Mouse (Mus musculus): ENCODE data around the gene Misp. TPM values are rescaled to one million over a fixed set of nuclear protein-coding genes. Genes with fewer than 3 reads are reported as not detected.
A peak's percentile ranks its signal among the peaks of the same experiment; 100 is the strongest.

Gene Misp
- total and polyA plus RNA-seq, 2 experiments = 0.18 to 0.51 TPM

DNA sequence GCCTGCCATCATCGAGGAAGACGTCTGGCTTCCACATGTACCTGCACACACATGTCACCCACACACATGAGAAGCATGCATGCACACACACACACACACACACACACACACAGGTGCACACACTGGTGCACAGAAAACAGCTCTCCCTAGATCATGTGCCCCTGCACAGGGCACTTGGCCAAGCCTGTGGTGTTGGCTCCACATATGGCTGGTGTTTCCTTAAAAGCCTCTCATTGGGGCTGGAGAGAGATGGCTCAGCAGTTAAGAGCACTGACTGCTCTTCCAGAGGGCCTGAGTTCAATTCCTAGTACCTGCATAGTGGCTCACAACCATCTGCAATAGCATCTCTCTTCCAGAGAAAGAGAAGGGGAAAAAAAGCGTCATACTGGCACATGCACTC is 10.8 kb downstream of the Misp start:
- 89% methylated on average over 3 of the region's 3 CpGs for WGBS
- no peaks in the 10 kb centered on the region for H3K4me1 ChIP-seq (ENCODE audit: control insufficient read depth, insufficient read depth, low read length)
- no peaks in the 10 kb centered on the region for H3K79me2 ChIP-seq (ENCODE audit: control insufficient read depth, insufficient read depth, low read length)
- TF ChIP-seq POLR2A (IDR thresholded peaks at IDR 0.05; ENCODE audit: extremely low read depth, insufficient read depth, low read length) (no peak), CTCF (IDR thresholded peaks at IDR 0.05; ENCODE audit: low read depth, low read length) (no peak)
- no peak for DNase-seq (ENCODE audit: extremely low read depth, low read depth, low spot score)
- no peak overlapping the region for H3K9ac ChIP-seq (ENCODE audit: low read depth, low read length)
- H3K4me3 ChIP-seq (ENCODE audit: insufficient read depth, low read depth, low read length) = no peak overlapping the region
- H3K27ac ChIP-seq (replicated peaks; ENCODE audit: insufficient read depth, low read depth, low read length) = no peak overlapping the region
- no peaks in the 10 kb centered on the region for H3K36me3 ChIP-seq (ENCODE audit: control insufficient read depth, insufficient read depth, low read length)
- H3K27me3 ChIP-seq (ENCODE audit: control insufficient read depth, insufficient read depth, low read length) = no peaks in the 10 kb centered on the region

DNA sequence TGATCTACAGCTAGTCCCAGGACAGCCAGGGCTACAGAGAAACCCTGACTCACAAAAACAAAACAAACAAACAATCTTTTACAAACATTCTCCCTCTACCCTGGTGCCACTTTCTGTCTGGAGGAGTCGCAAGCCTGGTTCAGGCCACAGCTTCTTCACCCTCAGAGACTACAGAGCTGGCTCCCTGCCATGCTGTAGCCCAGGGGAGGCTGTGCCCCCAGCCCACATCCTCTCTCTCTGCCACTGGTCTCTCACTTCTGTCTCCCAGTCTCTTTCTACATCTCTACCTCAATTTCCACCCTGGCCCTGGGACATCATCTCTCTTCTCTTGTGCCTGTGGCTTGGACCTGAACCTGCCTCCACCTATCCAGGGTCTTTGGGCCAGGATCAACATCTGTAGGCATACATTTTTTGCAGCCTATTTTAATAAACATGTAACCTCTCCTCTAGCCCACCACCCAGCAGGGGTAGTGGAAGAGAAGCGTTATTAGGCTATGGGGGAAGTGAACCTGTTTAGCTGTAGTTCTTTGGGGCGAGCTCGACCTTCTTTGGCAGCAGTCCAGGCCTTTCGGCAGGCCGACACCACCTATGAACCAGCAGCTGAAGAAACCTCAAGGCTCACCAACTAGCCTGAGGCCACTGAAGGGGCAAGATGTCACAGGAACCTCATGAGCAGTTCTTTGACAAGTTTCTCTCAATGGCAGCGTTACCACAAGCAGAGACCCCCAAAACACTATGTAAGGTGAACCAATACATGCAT is 11.4 kb downstream of the Misp start:
- Histone ChIP-seq H3K27ac (replicated peaks; ENCODE audit: insufficient read depth, low read depth, low read length) (no peak overlapping the region), H3K9ac (ENCODE audit: low read depth, low read length) (no peak overlapping the region), H3K36me3 (ENCODE audit: control insufficient read depth, insufficient read depth, low read length) (no peaks in the 10 kb centered on the region), H3K4me1 (ENCODE audit: control insufficient read depth, insufficient read depth, low read length) (no peaks in the 10 kb centered on the region), H3K27me3 (ENCODE audit: control insufficient read depth, insufficient read depth, low read length) (no peaks in the 10 kb centered on the region), H3K79me2 (ENCODE audit: control insufficient read depth, insufficient read depth, low read length) (no peaks in the 10 kb centered on the region), H3K4me3 (ENCODE audit: insufficient read depth, low read depth, low read length) (no peak overlapping the region)
- 66% methylated on average over 7 of the region's 7 CpGs for WGBS
- TF ChIP-seq POLR2A (IDR thresholded peaks at IDR 0.05; ENCODE audit: extremely low read depth, insufficient read depth, low read length) = no peak
- no peak for TF ChIP-seq CTCF (IDR thresholded peaks at IDR 0.05; ENCODE audit: low read depth, low read length)
- DNase-seq (ENCODE audit: extremely low read depth, low read depth, low spot score) = no peak

DNA sequence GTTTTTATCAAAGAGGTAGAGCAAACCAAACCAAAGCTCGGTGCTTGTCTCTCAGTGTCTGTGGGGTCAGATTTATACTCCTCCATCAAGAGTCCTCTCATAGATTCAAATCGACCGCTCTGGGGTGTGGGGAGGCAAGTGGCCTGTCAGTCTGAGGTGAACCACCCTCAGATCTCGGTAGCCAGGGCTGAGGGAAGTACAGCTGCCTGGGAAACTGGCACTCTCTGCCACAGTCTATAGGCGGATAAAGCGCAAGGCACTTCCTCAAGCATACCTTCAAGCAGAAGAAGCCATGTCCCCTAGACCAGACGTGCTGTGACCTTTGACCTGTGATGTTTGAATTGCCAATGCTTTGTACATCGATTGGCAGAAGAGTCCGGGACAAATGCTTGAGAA is 12.0 kb downstream of the Misp start:
- 62% methylated on average over 9 of the region's 9 CpGs for WGBS
- DNase-seq (ENCODE audit: extremely low read depth, low read depth, low spot score) = no peak
- Histone ChIP-seq H3K4me1 (ENCODE audit: control insufficient read depth, insufficient read depth, low read length) (no peaks in the 10 kb centered on the region), H3K27ac (replicated peaks; ENCODE audit: insufficient read depth, low read depth, low read length) (no peak overlapping the region), H3K27me3 (ENCODE audit: control insufficient read depth, insufficient read depth, low read length) (no peaks in the 10 kb centered on the region), H3K4me3 (ENCODE audit: insufficient read depth, low read depth, low read length) (no peak overlapping the region), H3K36me3 (ENCODE audit: control insufficient read depth, insufficient read depth, low read length) (no peaks in the 10 kb centered on the region), H3K9ac (ENCODE audit: low read depth, low read length) (no peak overlapping the region), H3K79me2 (ENCODE audit: control insufficient read depth, insufficient read depth, low read length) (no peaks in the 10 kb centered on the region)
- TF ChIP-seq POLR2A (IDR thresholded peaks at IDR 0.05; ENCODE audit: extremely low read depth, insufficient read depth, low read length) = no peak
- no peak for TF ChIP-seq CTCF (IDR thresholded peaks at IDR 0.05; ENCODE audit: low read depth, low read length)

DNA sequence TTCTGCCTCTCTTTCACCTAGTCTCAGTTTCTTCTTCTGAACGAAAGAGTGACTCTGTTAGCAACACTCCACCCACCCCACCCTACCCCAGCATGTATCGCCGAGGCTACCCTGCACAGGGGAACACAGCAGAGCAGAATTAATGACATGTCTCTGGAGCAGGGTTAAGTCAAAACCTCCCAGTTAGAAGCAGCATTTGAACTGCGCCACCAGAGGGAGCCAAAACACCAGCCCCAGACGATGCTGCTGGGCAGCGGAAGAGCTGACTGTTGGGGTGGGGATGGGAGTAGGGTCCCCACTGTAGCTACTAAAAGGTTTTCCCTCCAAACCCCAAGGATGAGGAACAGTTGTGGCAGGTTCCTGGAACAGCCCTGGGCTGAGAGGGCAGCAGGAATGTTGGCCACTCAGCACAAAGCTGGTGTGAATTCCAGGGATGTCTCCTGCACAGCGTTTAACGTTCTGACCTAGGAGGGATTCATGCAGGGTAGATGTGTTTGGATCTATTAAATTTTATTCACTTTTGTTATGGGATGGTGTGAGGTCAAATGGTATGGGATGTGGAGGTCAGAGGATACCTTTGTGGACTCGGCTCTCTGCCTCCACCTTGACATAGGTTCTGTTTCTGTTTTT is 14.1 kb downstream of the Misp start:
- DNase-seq (ENCODE audit: extremely low read depth, low read depth, low spot score) = peak; percentile 42
- Histone ChIP-seq H3K9ac (ENCODE audit: low read depth, low read length) (no peak overlapping the region), H3K27ac (replicated peaks; ENCODE audit: insufficient read depth, low read depth, low read length) (no peak overlapping the region), H3K79me2 (ENCODE audit: control insufficient read depth, insufficient read depth, low read length) (no peaks in the 10 kb centered on the region), H3K4me1 (ENCODE audit: control insufficient read depth, insufficient read depth, low read length) (0 out of 2 replicates have a peak, but pooled peaks cover 2% of the 10 kb centered on the region), H3K27me3 (ENCODE audit: control insufficient read depth, insufficient read depth, low read length) (no peaks in the 10 kb centered on the region), H3K4me3 (ENCODE audit: insufficient read depth, low read depth, low read length) (no peak overlapping the region), H3K36me3 (ENCODE audit: control insufficient read depth, insufficient read depth, low read length) (no peaks in the 10 kb centered on the region)
- WGBS = 27% methylated on average over 9 of the region's 9 CpGs
- no peak for TF ChIP-seq POLR2A (IDR thresholded peaks at IDR 0.05; ENCODE audit: extremely low read depth, insufficient read depth, low read length)
- peak; percentile 95 for TF ChIP-seq CTCF (IDR thresholded peaks at IDR 0.05; ENCODE audit: low read depth, low read length)

DNA sequence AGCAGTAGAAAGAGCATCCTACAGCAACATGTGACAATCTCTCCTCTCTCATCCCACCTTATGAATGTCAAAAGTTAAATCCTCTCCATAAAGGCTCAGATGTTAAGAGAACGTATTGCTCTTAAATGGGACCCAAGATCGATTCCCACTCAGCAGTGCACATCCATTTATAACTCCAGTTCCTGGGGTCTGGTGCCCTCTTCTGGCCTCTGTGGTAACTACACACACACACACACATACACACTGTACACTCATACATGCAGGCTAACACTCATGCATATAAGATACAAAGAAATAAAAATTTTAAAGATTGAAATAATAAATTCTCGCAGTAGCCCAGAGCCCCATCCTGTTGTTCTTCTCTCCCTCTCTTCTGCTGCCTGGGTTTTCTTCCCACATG is 16.1 kb downstream of the Misp start:
- no peak for DNase-seq (ENCODE audit: extremely low read depth, low read depth, low spot score)
- H3K27me3 ChIP-seq (ENCODE audit: control insufficient read depth, insufficient read depth, low read length) = no peaks in the 10 kb centered on the region
- H3K36me3 ChIP-seq (ENCODE audit: control insufficient read depth, insufficient read depth, low read length) = no peaks in the 10 kb centered on the region
- H3K4me3 ChIP-seq (ENCODE audit: insufficient read depth, low read depth, low read length) = no peak overlapping the region
- H3K9ac ChIP-seq (ENCODE audit: low read depth, low read length) = no peak overlapping the region
- H3K27ac ChIP-seq (replicated peaks; ENCODE audit: insufficient read depth, low read depth, low read length) = no peak overlapping the region
- 100% methylated on average over 3 of the region's 3 CpGs for WGBS
- H3K4me1 ChIP-seq (ENCODE audit: control insufficient read depth, insufficient read depth, low read length) = 0 out of 2 replicates have a peak, but pooled peaks cover 2% of the 10 kb centered on the region
- H3K79me2 ChIP-seq (ENCODE audit: control insufficient read depth, insufficient read depth, low read length) = no peaks in the 10 kb centered on the region
- TF ChIP-seq POLR2A (IDR thresholded peaks at IDR 0.05; ENCODE audit: extremely low read depth, insufficient read depth, low read length) = no peak
- TF ChIP-seq CTCF (IDR thresholded peaks at IDR 0.05; ENCODE audit: low read depth, low read length) = no peak

DNA sequence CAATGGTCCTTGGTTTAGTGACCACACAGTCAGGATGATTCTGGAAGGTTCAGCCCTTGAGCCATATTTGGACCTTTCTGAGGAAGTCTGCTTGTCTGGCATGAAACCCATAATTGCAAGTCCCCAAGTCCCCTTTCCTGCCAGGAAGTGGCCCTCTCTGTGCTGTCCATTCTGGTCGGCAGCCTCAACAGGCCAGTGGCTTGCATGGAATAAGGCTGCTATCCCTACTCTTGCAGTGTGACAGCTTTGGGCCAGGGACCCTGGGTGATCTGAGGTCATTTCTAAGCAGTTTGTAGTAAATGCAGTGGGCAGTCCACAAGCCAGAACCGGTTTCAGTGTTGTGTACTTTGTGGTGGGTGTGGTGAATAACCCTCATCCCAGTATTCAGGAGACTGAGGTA is 17.4 kb downstream of the Misp start:
- TF ChIP-seq POLR2A (IDR thresholded peaks at IDR 0.05; ENCODE audit: extremely low read depth, insufficient read depth, low read length) (no peak), CTCF (IDR thresholded peaks at IDR 0.05; ENCODE audit: low read depth, low read length) (no peak)
- no peaks in the 10 kb centered on the region for H3K79me2 ChIP-seq (ENCODE audit: control insufficient read depth, insufficient read depth, low read length)
- no peak overlapping the region for H3K4me3 ChIP-seq (ENCODE audit: insufficient read depth, low read depth, low read length)
- DNase-seq (ENCODE audit: extremely low read depth, low read depth, low spot score) = peak; percentile 38
- H3K9ac ChIP-seq (ENCODE audit: low read depth, low read length) = no peak overlapping the region
- no peak overlapping the region for H3K27ac ChIP-seq (replicated peaks; ENCODE audit: insufficient read depth, low read depth, low read length)
- no peaks in the 10 kb centered on the region for H3K36me3 ChIP-seq (ENCODE audit: control insufficient read depth, insufficient read depth, low read length)
- whole genome bisulfite sequencing = 42% methylated on average over 2 of the region's 2 CpGs
- H3K4me1 ChIP-seq (ENCODE audit: control insufficient read depth, insufficient read depth, low read length) = 0 out of 2 replicates have a peak, but pooled peaks cover 2% of the 10 kb centered on the region
- no peaks in the 10 kb centered on the region for H3K27me3 ChIP-seq (ENCODE audit: control insufficient read depth, insufficient read depth, low read length)

Data from liver, adult 2 months (tissue).